Mouse (Mus musculus): ENCODE data around the gene Ocel1.

Gene Ocel1

DNA sequence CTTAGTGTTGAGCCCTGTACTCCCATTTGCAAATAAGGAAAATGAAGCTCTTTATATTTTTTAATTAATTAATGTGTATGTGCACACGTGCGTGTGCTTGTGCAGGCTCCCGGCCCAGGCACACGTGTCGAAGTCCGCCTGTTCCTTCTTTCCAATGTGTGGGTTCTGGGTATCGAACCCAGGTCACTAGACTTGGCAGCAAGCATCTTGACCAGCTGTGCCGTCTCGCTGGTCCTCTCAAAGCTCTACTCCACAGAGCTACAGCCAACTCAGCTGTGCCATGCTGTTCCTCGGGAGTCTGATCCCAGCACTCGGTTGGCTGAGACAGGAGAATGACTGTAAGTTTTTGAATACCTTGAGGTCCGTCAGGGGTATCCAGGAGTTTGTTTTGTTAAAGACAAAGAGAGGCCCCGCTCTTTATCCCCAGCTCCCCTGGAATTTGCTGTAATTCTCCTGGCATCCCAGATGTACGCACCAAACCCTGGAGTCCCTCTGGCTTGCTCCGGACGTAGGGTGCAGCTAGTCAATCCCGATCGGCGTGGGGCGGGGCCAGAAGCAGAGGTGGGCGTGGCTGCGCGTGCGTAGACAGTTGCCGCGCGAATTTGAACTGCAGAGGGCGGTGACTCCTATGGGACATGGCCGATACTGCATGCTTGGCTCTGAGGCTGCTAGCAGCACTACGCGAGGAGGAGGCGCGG lies 34.5 kb downstream of the Ocel1 start, which contains the start of gene Ankle1:
TSS of gene Ankle1 (plus strand) at position 610 of the 698 bp plus-strand sequence.
- peak; percentile 96 to 98 for DNase-seq

DNA sequence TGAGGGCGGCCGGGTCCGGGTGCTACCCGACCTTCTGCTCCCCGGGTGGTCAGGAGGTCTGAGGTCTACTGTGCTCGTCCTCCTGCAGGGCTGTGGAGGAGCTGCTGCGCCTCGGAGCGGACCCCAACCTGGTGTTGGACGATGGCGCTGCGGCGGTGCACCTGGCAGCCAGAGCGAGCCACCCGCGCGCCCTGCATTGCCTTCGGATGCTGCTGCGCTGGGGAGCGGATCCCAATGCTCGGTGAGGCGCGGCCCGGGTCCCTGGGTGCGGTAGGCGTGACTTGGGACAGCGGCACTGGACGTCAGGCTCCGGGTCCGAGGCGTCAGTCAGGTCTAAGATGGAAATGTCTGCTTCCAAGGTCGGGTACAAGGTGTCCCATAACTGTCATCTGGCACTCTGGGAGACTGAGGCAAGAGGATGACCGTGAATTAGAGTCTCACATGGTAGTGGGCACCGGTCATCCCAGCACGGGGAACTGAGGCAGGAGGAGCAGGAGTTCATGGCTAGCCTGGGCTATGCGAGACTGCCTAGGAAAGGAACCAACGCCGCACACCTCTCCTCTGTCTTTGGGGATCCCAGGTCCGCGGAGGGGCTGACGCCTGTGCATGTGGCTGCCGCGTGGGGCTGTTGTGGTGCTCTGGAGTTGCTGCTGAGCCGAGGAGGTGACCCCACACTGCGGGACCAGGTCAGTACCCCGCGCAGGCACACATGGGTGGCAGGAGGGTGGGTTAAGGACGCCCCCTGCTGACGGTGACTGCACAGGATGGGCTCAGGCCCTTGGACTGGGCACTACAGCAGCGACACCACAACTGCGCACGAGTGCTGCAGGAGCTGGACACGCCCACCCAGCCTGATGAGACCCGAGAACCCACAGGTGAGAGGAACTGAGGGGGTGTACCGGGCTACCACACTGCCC lies 35.3 kb downstream of the Ocel1 start:
- peak; percentile 67 to 74 for DNase-seq

- no peak for DNase-seq
These were observed 36.3 kb downstream of the Ocel1 start for GRCm38 (mm10) chr8:71407441-71407840.

DNA sequence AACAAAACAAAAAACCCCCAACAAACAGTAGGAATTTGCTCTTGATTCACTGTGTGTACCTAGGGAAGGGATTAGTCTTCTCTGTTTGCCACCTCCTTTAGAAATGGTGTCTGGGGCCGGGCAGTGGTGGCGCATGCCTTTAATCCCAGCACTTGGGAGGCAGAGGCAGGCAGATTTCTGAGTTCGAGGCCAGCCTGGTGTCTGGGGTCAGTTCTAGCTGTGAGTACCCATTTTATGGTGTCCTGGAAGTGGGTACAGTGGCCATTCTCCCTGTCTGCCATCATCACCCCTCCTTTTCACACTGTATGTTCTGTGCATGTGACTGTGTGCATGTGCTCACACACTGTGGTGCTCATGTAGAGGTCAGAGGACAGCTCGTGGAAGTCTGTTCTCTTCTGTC lies 37.1 kb downstream of the Ocel1 start:
- no peak for DNase-seq

- no peak for DNase-seq
These were observed 40.6 kb downstream of the Ocel1 start for GRCm38 (mm10) chr8:71411535-71412273.

DNA sequence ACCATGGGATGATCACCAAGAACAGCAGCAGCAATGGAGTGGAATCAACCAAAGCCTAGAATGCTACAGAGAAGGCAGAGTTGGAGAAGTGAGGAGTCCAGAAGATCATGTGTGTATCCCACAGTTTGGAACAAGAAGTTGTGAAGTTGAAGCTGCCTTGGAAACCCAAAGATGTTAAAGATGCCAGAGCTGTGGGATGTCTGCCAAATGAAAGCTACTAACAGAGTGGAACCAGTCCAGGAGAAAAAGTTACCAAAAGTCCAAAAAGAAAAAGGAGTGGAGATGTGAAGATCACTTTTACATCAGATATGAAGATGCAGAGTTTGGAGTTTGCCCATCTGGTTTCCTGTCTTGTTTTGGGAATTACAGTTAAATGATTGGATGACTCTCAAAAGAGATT lies 51.0 kb downstream of the Ocel1 start:
- no peak for DNase-seq
